Mouse (Mus musculus): ENCODE results near the gene Zg16. TPM values are rescaled to one million over a fixed set of nuclear protein-coding genes. Genes with fewer than 3 reads are reported as not detected.
A peak's percentile ranks its signal among the peaks of the same experiment; 100 is the strongest.

Gene Zg16
- total RNA-seq, 2 experiments from 2014 or later: not detected

DNA sequence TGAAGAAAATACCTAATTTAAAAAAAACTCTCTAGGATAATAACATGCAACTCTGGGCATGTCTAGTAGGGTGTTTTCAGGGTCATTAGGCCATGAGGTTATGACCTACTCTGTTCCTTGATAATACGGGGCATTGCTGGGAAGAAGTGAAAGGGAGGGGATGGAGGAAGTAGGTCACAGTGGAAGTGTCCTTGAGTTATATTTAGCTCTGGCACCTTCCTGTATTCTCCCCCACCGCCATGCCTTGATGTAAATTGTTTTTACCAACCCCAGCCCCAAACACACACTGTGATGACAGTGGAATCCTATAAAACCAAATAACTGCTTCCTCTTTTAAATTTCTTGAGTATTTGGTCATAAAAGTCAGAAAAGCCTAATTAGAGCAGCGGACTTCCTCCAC lies 7.1 kb downstream of the Zg16 start:
- intact Hi-C loops (cut with DNase I): no loop called here
- no peak for DNase-seq

DNA sequence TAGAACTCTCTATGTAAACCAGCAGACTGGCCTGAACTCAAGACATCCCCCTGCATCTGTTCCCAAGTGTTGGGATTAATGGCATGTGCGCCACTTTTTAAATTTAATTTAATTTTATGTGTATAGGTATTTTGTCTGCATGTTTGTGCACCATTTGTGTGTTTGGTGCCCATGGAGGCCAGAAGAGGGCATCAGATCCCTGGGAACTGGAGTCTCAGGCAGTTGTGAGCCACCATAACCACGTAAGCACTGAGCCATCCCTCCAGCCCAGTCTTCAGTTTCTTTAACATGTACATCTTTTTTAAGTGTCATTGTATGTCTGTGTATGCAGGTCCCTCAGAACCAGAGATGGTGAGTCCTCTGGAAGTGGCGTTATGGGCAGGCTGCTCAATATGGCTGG lies 9.4 kb downstream of the Zg16 start:
- intact Hi-C loops (cut with DNase I): no loop called here
- DNase-seq: no peak

DNA sequence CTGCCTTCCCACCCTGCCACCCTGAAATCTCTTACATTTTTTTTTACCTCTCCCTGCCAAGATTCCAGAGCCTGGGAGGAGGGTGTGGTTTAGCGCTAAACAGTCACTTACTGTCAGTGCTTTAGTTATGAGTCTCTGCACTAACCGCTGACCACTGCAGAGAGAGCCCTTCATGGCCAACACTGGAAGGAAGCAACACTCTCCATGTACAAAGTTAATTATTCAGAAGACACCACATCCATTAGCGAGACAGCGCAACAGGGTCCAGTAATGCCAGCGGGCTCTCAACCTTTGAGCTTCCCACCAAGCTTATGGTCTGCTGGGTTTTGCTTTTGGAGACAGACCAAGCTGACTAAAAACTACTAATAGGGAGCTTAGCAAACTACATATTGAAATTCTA lies 10.9 kb downstream of the Zg16 start:
- DNase-seq: no peak
- intact Hi-C loops (cut with DNase I): no loop called here

DNA sequence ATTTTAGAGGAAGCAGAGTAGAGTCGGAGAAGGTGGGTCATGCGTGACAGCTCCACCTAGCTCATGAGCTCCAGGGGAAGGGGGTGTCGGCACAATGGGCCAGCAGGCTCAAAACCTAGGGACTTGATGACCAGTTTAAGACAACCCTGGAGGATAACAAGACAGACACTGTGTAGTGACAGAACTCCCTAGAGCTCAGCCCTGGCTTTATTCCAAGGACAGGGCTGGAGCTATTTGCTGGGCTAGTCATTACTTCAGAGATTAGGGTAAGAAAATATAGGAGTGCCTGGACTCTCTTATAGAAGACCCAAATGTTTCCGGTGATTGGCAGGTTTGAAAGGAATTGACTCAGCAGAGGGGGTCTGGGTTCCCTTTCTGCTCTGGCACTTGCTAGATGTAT lies 13.9 kb downstream of the Zg16 start:
- peak; percentile 24 to 30 for DNase-seq
- intact Hi-C loops (cut with DNase I): no loop called here

DNA sequence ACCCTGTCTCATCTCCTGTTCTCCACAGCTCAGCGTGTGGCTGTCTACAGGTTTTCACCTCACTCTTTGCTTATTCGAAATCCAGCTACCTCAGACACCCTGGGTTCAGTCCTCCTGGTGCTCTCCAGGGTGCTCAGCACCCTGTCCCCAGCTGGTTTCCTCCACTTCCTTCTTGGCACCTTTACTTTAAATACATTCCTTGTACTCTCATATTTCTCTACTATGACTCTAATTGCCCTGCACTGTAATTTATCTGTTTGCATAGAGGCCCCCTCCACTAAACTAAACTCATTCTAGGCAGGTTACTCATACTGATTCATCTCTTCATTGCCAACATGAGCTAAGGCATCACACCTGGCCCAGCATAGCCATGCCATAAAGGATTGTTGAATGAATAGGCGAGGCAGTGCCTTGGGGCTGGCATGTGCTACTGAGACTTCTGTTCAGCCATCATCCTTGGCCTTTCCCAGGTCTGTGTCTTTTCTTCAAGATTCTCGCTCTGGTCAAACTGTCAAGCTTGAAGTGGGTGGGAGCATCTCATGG lies 16.2 kb downstream of the Zg16 start:
- intact Hi-C loops (cut with DNase I): no loop called here
- DNase-seq: no peak

DNA sequence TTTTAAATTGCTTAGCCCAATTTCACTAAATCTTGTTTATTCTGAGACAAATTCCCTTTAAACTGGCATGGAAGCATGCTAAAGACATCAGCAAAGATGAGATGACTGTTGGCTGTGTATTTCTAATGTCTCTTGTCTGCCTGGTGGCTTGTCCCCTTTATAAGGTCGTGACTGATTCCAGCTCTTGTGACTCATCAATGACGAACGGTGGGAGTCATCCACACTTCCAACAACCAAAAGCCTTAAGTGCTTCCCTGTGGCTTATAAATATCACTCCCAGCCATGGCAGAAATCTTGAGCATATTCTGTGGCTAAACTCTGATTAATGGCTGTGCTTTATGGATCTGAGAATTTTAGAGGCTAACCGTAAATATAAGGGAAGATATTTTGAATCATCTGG lies 20.8 kb downstream of the Zg16 start:
- intact Hi-C loops (cut with DNase I): no loop called here
- no peak for DNase-seq

DNA sequence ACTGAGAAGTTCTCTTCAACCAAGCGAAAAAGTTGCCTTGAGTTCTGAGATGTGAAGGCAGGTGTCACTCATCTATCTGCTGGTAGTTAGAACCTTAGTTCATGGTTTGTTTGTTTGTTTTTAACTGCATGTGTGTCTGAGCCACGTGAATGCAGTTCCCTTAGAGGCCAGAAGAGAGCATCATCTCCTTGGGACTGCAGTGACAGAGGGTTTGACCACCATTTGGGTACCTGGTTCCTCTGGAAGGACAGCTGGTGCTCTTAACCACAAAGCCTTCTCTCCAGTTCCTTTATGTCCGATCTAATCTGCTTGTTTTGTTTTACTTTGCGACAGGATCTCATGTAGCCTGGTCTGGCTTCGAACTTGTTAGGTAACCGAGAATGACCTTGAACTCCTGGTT lies 21.6 kb downstream of the Zg16 start:
- DNase-seq: no peak
- intact Hi-C loops (cut with DNase I): no loop called here

DNA sequence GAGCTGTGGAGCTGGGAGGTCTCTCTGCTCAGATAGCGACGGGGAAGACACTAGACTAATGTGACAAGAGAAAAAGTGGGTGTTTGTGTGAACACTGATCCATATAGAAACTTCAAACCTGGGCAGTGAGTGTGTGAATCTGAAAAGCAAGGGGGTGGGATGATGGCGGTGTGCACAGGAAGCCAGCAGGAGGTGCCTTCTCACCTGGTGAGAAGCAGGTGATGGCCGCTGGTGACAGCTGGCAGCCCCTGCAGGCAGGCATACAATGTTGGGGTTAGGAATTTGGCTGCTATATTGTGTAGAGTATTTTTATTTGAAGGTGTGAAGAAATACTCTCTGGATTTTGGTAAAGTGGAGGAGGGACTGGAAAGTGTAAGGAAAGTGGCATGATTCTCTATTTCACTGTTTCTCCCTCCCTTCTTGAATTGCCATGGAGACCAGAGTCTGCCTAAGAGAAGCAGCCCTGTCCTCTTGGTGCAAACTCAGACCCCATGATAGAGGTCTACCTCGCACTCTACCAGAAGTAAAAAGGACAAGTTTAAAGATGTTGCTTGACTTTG lies 32.0 kb downstream of the Zg16 start:
- no peak for DNase-seq
- intact Hi-C loops (cut with DNase I): loop anchor here (5.0 kb wide), 1 partner anchor 143 kb away; no protein-coding TSS in a partner anchor

DNA sequence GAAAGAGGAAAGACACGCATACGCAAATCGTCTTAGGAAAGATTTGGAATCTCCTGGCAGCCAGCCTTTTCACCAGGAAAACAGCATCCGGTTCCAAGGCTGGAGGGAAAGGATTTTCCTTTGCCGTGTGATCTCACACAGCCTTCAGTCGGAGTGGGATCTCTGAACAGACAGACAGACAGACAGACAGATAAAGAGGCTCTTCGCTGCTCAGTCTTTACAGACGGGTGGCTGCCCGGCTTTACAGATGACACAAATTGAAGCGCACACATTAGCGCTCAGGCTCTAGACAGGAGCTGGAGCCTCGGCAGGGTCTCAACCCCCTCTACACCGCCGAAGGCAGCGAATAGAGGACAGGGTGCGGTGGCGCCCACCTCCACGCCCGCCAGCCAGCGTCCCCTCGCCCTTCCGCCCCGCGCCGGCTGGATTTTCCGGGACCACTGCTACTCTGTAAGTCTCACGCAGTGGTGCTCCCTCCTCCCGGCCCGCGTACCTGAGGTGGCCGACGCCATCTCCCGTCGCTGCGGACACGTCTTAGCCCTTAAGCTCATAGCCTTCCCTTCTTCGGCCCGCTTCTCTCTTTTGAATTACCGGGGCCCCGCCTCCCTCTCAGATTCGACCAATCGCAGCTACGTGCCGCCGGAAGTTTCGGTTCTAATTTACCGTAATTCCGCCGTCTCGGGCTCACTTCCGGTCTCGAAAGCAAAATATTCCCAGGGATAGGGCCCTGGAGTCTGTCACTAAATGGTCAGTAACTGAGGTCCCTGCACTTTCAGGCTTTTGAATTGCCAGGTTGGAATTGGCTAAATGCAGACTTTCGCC lies 45.1 kb downstream of the Zg16 start, which contains the start of gene Kif22:
TSS of gene Kif22 (minus strand) at position 621 of the 822 bp plus-strand sequence.
- intact Hi-C loops (cut with DNase I): no loop called here

DNA sequence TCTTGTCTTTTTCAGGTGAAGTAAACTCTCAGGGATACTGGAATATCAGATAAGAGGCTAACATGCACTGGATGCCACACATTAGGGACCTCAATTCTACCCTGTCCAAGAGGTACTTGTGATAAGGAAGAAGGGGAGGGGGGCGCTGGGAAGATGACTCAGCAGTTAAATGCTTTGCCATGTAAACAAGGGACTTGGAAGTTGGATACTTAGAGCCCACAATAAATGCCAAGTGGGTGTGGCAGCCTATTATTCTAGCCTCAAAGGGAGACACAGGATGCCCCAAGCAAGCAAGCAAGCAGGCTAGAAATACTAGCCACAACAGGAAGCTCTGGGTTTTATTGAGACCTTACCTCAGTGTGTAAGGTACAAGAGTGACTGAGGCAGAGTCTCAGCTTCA lies 55.9 kb downstream of the Zg16 start:
- DNase-seq: no peak
- intact Hi-C loops (cut with DNase I): no loop called here

More for the DNA sequence above, 45.1 kb downstream of the Zg16 start, which contains the start of gene Kif22:
- peak; percentile 94 to 96 for DNase-seq

DNA sequence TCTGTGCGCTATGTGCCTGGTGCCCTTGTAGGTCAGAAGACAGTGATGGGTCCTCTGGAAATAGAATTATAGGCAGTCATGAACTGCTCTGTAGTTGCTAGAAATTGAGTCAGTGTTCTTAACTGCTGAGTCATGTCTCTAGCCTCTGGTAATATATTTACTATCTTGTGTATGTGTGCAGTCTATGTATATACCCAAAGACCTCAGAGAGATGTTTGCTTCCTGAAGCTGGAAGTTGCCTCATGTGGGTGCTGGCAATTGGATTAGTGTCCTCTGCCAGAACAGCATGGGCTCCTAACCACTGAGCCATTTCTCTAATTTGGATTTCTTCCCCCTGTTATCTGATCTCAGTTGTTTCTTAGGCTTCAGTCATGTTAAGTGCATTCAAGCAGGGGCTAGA lies 57.0 kb downstream of the Zg16 start:
- DNase-seq: no peak
- intact Hi-C loops (cut with DNase I): no loop called here

DNA sequence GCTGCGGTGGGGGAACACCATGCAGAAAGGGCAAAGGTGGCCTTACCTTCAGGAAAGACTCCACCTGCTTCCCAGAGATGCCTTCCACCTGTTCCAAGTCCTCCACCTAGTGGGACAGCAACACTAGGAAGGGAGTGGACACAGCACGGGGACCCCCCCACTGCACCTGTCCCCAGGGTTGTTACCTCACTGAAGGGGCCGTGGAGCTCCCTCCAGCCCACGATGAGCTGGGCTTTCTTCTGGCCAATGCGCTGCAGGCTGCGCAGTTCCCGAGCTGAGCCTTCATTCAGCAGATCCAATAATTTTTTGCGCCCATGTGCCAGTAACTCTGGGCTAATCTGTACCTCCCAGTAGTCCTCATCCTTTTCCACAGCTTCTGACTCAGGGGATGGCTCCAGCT lies 59.2 kb downstream of the Zg16 start:
- intact Hi-C loops (cut with DNase I): loop anchor here (5.0 kb wide), 2 partner anchors 74 to 206 kb away; no protein-coding TSS in a partner anchor
- no peak for DNase-seq

DNA sequence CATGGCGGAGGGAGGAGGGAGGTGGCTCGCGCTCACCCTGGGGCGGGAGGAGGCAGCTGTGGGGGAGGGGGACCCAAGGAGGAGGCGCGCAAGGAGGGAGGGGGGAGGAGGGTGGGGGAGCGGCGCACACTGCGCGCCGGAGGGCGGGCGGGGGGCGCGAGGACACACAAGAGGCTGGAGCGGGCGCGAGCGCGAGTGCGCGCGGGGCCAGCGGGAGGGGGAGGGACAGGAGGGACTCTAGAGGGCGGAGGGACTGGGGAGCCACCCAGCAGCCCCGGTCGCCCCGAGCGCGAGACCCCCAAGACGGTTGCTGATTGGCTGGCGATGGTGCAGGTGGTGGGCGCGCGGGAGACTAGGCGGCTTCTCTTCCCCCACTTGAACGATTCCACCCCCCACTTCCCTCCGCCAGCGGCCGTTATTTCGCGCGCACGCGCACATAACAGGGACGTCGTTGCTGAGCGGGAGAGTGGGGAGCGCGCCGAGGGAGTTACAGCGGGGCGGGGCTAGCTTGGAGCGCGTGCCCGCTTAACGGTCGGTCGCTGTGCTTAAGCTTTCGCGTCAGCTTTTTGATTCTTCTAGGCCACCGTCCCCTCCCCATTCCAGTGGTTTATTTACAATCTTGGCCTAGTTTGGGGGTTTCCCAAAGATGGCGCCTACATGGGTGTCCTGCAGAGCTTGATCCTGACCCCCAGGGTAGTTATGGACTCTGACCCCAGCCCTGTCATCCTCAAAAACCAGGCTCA lies 60.0 kb downstream of the Zg16 start, which contains the start of gene Maz:
TSS of gene Maz (minus strand) at position 54 of the 743 bp plus-strand sequence.
- intact Hi-C loops (cut with DNase I): loop anchor here (5.0 kb wide), 2 partner anchors 75 to 205 kb away; no protein-coding TSS in a partner anchor
- peak; percentile 100 for DNase-seq

DNA sequence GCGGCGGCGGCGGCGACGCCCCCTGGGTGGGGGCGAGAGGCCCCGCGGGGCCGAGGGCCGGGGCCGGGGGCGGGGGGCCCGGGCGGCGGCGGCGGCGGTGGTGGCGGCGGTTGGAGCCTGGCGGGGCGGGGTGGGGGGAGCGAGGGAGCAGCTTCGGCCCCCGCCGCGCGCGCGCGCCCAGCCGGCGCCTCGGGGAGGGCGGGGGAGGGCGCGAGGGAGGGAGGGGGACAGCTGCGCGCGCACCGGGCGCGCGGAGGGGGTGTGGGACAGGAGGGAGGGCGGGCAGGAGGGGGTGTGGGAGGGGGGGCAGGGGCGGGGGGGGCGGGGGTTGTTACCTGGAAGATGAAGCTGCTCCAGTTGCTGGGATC lies 60.5 kb downstream of the Zg16 start:
- DNase-seq: no peak
- intact Hi-C loops (cut with DNase I): loop anchor here (5.0 kb wide), 2 partner anchors 76 to 204 kb away; no protein-coding TSS in a partner anchor

DNA sequence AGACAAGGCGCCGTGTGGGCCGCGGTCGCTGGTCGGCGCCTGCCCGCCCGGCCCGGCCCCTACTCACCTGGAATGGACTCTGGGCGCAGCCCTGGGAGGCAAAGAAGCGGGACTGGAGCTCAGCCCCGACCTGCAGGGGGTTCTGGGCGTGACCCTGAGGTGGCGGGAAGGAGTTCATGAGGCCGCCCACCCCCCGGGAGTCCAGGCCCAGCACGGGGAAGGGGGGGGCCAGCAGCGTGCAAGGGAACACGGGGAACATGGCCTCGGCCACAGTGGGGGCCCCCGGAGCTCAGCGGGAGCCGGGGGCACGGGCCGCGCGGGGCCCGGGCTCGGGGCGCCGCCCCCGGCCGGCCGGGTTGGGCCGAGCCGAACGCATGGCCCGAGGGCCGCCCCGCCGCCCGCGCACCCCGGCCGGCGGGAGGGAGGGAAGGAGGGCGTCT lies 60.9 kb downstream of the Zg16 start:
- intact Hi-C loops (cut with DNase I): loop anchor here (5.0 kb wide), 2 partner anchors 76 to 204 kb away; no protein-coding TSS in a partner anchor
- peak; percentile 77 to 82 for DNase-seq

DNA sequence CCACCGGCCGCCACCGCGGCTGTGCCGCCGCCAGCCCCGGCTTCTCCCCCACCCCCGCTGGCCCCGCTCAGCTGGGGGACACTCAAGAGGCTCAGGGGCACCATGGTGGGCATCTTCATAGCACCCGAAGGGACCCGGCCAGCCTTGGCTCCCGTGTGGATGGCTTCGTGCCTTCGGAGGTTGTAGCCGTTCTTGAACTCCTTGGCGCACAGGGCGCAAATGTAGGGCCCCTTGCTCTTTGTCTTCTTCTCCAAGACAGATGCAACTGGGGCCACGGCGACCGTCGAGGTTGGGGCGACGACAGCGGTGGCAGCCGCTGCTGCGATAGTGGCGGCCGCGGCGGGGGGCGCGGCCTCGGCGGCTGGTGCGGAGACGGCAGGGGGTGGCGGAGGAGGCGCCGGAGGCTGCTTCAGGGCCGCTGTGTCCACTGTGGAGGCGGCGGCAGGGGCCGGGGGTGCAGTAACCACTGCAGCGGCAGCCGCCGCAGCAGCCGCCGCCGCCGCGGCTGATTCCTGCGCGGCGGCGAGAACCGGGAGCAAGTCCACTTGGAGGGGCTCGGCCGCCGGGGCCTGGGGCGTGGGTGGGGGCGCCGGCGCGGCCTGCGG lies 61.5 kb downstream of the Zg16 start:
- intact Hi-C loops (cut with DNase I): loop anchor here (5.0 kb wide), 2 partner anchors 77 to 203 kb away; no protein-coding TSS in a partner anchor
- peak; percentile 57 to 59 for DNase-seq

DNA sequence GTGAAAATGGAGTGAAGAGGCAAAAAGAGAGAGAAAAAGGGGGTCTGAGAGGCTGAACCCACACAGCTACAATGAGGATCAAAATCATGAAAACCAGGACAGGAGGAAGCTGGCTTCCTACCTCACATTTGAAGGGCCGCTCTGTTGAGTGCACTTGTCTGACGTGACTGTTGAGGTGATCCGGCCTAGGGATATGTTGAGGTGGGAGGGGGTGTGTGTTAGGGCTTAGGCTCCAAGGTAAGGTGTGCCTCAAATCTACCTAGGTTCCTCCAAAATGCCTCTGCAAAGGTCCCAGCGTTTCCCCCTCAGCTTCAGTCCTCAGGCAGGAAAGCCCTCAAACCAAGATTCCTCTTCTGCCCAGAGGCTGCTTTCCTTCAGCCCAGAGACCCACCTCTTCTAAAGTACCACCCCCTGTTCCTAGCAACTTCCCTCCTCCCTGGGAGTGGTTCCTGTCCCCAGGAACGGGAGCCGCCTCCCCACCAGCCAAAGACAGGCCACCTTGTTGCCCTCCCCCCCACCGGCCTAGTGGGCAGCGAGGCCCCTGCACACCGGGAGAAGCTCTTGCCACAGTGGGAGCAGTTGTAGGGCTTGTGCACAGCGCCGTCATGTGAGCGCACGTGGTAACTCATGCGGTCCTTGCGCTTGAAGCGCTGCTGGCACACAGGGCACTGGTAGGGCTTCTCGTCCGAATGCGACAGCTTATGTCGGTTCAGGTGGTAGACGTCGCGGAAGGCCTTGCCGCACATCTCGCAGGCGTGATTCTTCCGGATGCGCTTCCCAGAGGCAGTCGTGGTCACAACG lies 62.2 kb downstream of the Zg16 start:
- intact Hi-C loops (cut with DNase I): loop anchor here (5.0 kb wide), 2 partner anchors 77 to 203 kb away; no protein-coding TSS in a partner anchor
- peak; percentile 87 to 89 for DNase-seq

DNA sequence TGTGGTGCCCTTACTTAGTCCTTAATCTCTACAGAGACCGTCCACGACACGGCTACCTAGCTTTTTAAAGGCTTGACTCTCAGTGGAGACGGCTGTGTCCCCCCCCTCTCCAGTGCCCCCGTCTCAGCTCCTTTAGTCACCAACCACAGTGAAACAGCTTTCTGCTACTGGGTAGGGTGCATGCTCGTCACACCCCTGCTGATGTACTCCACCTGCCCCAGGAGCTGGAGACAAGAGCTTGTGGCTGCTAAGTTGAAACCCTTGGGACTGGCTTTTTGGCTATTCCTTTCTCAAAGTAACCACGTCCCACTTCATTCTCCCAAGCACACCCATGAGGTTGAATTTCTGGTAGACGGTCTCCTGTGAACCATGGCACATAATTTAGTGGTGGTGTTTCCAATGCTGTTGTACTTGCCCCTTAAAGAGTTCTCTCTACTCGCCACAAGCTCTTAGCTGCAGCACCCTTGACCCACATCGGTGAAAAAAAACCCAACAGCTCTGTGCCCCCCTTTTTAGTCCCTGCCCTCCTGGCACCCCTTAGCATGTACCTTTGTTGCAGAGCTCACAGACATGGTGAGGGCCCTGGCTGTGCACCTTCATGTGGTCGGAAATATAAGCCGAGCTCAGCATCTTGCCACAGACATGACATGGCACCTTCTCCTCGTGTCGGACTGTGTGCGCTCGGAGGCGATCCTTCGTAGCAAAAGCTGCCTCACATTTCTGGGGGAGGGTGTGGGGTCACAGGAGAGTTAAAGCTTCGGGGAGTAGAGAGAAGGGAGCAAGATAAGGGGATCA lies 63.0 kb downstream of the Zg16 start:
- intact Hi-C loops (cut with DNase I): no loop called here
- DNase-seq: peak in 1 of 2 experiments; percentile 19

DNA sequence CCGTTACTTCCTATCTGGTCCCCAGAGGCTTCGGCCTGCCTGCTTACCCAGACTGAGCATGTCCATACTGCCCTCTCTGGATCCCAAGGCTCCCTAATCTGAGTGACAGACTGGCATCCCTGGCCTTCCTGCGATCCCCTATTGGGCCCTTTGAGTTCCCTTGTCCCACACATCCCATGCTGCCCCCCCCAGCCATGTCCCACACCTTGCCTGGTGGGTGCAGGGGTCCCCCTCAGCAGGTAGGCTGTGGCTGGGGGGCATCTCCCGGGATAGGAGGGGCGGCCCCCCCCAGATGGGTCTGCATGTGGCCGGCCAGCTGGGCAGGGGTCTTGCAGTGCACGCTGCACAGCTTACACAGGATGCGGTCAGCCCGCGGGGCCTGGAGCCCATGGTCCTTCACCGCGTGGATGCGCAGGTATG lies 63.8 kb downstream of the Zg16 start:
- intact Hi-C loops (cut with DNase I): no loop called here

More for the DNA sequence above, 63.8 kb downstream of the Zg16 start:
- peak in 1 of 2 experiments; percentile 24 for DNase-seq

Measured in heart, postnatal 10 days (tissue).